Mouse (Mus musculus) heart, postnatal 25 days (tissue): ENCODE measurements at regions not wholly inside any gene's neighbourhood (a gene's known extent, or its start where the extent isn't known, plus 50 kb on each side); places are given as distances from the start of the nearest gene placed in this dataset.

ENCODE experiments used
- DNase-seq: peaks from one replicate; pipeline ENCODE4 v3.0.0; 2022; ENCODE audit warnings: low spot score
- intact Hi-C: fragments of 180-260 bp; cut with DNase I; formaldehyde crosslinking; loops from one replicate; pipeline ENCODE4 v1.15.1; 2025

DNA sequence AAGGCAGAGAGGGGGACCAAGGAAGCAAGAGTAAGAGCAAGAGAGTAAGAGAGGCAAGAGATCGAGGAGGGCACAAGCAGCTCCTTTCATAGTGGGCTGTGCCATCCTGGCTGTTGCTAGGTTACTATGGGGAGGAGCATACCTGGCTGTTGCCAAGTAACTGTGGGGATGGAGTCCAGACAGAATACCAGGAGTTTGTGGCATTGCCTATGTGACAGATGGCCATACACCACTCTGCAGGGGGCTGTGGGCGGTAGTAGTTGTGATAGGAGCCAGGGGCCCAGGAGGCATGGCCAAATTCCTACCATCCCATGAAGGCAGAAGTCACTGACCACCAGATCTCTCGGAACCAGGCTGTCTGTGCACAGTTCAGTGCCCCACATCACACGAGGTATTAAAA lies 349.5 kb downstream of the Osr1 start:
- intact Hi-C loops, result no loop called here
- no peak for DNase-seq

DNA sequence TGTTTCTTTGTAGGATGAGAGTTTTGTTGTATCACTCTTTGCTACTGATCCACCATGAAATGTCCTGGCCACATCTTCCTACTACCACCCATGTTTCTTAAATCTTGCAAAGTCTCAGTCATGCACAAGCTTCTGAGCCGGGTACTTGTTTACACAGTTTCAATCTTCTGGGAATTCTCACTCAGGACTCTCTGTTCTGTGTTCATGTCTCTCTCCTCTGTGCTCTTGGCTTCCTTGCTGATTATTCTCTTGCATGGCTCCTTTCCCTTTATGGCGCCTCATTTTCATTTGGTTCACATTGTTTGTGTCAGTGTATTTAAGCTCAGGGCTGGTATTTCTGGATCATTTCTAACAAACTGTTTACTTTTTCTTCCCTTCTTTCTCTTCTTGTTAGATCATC lies 350.5 kb downstream of the Osr1 start:
- intact Hi-C loops, result no loop called here
- DNase-seq, result no peak

DNA sequence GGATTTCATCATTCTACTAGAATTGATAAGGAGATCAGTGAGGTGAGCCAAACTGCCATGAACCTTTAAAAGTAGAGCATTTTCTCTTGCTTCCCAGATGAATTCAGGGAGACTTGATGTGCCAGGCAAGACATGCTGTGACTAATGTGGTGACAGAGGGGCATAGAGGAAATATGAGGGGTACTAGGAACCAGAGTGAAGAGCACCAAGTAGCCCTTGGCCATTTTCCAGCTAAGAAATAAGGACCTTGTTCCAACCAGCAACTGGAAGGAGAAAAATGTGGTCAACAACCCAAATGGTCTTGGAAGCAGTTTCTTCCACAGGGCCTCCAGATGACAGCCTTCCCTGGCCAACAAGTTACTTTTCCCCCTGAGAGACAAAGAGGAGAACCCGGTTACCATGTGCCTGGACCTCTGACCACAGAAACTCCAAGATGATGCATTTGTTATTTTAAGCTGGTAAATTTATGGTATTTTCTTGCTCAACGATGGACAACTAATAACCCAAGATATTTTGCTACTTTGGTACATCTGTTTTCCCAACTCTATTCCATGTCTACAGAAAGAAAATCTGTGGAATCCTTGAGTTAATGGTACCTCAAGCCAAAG lies 351.8 kb downstream of the Osr1 start:
- intact Hi-C loops, result no loop called here
- no peak for DNase-seq

DNA sequence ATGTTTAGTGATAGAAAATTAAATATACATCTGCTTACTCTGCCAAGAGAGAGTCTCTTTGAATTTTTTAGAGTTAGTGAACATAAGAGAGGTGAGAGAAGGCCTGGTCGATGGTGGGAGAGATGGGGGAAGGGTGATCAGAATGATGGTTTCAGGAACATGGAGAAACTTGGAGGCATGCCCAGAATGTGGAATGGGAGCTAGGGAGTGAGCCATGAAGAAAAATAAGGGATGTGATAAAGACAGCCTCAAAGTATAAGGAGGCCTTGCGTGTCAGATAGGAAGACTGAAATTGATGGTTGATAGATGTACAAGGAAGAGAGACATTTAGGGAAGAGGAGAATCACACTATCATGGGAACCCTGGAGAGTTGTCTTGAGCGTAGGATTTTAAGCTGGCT lies 354.6 kb downstream of the Osr1 start:
- intact Hi-C loops, result no loop called here
- DNase-seq, result no peak

DNA sequence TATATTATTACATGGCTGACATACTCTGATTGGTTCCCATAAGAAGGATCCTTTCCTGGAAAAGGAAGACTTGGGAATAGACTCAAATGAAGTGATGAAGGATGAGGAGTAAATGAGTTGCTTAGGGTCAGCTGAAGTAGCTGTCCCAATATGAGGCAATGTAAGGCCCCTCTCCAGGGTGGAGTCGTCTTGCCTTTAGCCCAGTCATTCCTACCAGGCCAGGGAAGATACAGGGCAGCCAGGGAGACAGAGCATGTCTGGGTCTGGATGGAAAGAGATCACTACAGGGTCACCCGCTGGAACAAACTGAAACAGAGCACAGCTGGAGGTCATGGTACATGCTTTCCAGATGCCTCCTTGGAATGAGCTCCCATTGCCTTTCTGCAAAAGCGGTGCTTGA lies 364.2 kb downstream of the Osr1 start:
- peak; percentile 29 for DNase-seq
- intact Hi-C loops, result no loop called here

DNA sequence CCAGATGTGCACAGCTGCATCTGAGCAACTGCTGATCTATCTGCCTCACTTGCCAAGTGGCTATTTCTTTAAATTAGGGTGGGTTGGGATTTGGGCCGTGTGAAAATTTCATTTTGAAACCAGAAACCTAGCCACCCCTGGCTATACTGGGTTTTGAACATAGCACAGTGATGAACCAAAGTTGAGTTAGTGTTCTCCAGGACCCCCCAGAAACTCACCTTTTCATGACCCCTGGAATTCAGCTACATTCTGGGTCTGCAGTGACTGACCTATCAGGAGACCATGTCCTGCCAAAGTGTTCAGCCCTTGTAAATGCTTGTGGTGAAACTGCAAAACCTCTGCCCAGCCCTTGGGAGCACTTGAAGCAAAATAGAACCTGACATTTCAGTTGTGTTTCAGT lies 371.4 kb downstream of the Osr1 start:
- intact Hi-C loops, result no loop called here
- no peak for DNase-seq

DNA sequence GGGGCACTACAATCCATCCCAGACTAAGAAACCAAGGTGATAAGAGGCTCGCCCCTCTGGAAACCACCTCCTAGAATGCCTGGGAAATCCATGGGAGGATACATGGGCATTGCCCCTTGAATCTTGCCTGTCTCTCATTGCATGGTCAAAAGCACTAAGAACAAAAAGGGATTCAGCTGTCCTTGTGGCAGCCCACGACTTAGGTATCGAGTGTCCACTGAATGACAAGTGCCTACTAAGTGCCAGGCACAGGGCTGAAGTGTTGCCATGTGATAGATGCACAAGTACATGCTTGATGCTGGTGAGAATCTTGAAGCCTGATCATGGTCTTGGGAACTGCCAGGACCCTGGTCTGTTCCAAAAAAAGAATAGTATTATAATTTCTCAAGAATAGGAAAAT lies 371.9 kb downstream of the Osr1 start:
- DNase-seq, result no peak

DNA sequence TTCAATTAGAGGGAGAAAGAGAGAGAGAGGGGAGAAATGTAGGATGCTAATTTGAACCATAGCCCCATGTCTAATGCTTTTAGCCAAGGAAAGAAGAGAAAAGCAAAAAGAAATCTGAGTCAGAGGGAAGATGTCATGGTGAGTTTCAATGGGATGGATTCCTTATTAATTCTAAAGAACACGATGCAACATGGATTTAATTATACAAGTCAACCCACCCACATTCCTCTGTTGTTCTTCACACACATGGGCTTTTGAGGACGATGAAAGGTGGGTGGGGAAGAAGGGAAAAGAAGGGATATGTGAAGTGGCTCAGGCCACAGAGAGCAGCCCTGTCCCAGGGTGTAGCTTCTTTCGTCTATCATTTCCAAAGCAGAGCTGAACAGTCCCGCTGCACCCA lies 378.9 kb downstream of the Osr1 start:
- intact Hi-C loops, result no loop called here
- no peak for DNase-seq

More for the DNA sequence above, 371.9 kb downstream of the Osr1 start:
- intact Hi-C loops, result no loop called here

DNA sequence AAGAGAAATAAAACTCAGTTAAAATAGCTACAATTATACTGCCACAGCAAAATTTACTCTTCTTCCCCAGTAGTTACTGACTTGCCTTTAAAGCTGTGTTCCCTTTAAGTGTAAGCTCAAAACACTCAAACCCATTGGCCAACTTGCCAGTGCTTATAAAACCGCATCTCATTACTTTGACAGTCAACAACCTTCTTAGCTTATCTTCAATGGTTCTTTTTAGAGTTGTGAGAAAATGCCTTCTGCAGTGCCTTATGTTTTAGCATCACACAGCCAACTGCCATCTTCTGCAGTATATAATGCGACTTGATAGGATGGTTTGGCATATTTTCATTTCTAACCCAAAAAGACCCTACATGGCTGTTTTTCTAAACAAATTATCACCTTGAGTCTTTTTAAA lies 382.5 kb downstream of the Osr1 start:
- intact Hi-C loops, result no loop called here
- DNase-seq, result no peak

DNA sequence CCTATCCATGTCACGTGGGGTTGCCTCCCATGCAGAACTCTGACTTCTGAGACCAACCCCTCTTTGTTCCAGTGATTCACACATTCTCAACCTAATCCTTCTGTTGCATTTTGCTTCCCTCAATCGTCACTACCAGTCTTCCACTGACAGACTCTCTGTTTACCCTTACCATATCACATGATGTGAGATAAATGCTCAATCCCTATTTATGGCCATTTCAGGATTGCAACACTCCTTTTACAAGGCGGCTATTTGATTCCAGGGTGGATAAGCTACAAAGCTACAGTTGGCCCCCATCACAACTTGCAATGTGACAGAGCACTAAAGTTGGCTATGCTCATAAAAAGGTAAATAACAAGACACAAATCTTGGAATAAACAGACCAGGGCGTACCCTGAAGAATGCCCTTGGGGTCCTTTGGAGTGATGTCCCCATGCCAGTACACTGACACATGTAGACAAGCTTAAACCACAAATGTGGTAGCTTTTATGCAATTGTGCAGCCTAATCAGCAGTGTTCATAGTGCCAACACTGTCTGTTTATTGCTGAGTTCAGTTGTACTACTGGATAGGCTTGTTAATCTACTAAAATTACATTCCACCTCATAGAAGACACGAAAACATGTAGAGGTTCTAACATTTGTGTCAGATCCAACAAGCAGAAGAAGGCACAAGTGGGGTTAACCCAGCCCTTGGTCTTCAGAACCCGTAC lies 384.4 kb downstream of the Osr1 start:
- intact Hi-C loops, result no loop called here
- DNase-seq, result no peak

DNA sequence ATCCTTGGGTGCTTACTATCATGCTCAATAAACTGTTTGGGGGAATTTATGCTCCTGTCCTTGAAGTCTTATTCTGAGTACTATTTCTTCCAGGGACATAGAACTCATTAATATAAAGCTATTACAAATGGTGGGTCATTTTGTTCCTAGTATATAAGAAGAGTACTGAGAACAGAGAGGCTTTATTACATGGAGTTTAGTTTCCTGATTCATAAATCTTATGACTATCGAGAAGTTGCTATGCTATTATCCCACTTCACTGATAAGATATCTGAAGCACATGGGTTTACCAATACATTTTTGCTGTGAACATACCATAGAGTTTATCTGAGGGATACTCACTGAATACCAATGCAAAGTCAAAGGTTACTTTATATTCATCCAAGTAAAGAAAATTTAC lies 399.5 kb downstream of the Osr1 start:
- intact Hi-C loops, result no loop called here
- DNase-seq, result no peak

DNA sequence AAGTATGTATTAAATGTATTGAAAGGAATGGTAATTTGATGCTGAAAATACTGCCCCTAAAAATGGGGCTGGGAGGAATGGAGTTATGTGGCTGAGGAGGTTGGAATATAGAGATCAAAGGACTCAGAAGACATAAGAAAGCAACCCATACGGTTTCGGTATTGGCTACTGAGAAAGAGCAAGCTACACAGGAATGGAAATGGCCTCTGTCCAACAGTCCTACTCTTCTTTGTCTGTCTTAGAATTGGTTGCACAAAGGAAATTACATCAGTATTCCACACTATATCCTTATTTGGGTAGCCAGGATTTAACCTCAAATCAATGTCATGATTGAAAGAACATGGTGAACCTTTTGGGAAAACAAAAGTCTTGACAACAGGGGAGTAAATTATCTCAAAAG lies 399.0 kb upstream of the Nt5c1b start:
- DNase-seq, result no peak
- intact Hi-C loops, result no loop called here

DNA sequence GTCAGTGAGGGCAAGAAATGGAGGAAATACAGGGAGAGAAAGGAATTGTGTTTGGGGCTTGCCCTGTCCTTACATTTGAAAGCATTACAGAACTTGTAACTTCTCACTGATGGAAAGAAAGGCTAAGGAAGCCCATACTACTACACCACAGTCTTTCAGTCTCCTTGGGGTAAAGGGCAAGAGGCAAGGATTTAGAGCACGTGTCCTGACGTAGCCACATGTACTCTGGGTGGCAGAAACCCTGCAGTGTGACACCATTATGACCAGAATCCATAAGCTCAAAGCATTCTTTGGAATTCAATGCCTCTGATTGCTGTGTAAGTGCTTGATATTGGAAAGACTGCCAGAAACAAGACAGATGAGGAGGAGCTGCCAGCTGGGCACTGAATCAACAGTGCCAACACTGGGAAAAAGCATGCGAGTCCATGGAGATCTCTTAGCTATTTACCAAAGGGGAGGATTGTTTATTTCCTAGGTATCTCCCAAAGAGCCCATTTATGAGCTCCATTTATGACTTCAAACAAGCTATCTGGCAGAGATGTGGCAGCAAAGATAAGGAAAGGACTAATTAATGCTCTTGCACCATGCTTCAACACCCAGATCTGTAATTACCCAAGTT lies 391.2 kb upstream of the Nt5c1b start:
- DNase-seq, result no peak
- intact Hi-C loops, result no loop called here

DNA sequence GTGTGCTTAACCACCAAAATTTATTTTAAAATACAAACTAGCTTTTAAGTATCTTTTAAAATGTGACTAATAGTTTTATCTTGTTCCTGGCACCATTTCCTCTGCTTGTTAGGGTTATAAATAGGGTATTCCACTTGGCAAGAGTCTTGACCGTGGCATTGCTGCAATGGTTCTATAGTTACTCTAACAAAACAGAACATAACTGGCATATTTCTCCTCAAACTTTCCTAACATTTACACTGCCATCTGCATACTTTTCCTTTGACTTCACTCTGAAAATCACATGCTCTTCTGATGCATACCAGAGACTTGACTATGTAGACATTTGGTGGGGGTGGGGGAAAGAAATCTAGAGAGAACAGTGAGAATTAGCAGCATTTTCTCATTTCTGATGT lies 390.7 kb upstream of the Nt5c1b start:
- intact Hi-C loops, result no loop called here
- no peak for DNase-seq

DNA sequence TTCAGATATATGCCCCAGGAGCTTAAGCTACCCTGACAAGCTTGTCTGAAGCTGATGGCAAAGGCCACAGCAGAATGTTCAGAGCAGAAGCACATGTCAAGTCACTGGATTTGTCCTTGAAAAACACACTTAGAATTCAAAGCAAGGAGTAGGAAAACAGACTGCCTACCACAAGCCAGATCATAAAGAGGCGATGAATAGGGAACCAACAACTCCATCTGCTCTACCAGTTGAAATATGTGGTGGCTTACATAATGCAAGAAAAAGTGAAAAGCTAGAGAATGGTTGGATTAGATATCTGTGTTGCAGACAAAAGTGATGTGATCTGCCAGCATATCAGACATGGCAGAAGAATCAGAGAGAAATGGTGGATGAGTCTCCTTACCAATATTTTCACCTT lies 378.5 kb upstream of the Nt5c1b start:
- intact Hi-C loops, result no loop called here
- no peak for DNase-seq

DNA sequence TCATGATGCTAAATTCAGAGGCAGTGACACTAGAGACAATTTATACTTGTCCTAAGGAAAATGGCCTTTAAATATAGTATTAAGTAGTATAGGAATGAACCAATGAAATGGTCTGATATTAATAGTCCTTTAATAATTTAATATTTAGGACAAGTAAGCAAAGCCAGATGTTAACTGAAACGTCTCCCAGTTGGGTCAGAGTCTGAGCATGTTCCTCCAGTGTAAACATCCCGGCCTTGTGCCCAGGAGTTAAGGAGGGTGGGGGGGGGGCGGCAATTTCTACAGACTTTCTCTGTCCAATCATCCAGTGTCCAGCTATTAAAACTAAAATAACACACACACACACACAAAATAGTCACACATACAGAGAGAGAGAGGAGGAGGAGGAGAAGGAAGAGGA lies 374.1 kb upstream of the Nt5c1b start:
- intact Hi-C loops, result no loop called here
- no peak for DNase-seq

DNA sequence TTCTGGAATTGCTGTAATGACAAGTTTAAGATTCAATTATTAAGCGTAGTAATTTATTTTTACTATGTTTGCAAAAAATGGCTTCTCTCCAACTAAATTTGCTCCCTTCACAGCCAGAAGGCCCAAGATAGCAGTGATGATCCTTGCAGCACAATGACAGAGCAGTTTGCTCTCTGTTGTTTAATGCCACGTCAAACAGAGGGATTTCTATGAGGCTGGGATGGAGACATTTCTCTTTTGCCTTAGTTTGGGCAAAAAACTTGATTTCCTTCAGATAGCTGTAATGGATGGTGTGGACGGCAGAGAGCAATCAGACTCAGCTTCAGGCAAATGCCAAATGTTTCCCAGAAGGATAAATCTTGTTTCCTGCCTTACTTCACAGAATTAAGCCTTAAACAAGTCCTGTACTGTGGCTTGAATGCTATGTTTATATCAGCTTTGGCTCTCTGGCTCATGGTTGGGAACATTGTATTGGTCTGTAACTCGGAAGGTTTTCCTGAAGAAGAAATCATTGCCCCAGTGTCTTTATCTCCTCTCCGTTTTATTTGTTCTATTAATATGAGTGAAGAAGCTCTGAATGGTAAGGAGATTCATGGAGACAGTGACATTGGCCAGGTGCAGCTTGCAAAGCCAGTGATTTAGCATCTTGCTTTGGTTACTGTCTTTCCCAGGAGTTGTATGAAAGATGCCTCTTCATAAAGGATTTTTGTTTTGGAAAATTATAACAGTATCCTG lies 373.2 kb upstream of the Nt5c1b start:
- intact Hi-C loops, result no loop called here
- DNase-seq, result no peak

DNA sequence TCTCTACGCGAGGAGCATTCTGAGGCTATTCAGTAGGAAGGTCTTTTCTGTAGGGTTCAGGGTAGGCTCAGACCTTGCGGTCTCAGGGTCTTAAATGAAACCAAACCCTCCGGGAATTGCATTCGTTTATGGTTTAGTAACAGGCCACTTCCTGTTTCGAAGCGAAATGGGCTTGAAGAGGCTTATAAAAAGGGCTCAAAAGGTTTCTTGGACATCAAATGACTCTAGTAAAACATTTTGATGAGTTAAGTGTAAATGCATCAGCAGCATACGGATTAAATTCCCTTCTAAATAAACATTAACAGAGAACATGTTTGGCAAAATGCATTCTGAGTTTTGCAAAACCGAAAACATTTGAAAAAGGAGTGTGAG lies 372.6 kb upstream of the Nt5c1b start:
- no peak for DNase-seq
- intact Hi-C loops, result no loop called here

DNA sequence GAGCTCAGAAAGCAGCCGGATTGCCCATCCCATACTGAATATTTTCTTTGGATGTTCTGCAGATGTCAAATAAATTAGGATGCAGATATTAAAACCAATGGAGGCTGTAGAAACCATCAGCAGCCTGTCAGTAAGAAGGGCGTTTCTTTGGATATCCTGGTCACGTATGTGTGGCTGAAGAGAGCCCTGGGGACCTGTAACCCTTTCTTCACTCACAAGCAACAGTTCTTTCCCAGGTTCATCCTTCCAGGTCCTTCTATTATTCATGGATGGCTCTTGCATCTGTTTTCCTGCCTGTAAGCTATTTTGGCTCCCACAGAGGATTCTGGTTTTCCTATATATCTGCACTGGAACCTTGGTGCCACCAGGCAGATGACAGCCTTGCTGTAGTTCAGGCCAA lies 372.2 kb upstream of the Nt5c1b start:
- intact Hi-C loops, result no loop called here

DNA sequence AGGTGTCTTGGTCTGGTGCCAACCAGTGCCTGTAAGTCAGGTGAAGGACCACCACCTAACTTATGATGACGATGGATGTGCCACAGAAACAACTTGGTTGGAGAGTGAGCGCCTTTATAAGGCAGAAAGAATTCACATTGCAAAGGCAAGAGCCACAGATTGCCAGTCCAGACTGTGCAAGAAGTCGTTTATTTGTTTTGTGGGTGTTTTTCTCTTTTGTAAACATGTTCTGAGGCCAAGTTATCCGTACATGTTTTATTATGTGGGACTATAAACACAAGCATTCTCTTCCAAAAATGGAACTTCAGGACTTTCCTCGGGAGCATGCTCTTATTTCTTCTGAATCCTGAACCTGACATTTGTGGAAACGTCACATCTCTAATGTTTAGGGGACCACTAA lies 369.8 kb upstream of the Nt5c1b start:
- intact Hi-C loops, result no loop called here
- no peak for DNase-seq

More for the DNA sequence above, 372.2 kb upstream of the Nt5c1b start:
- no peak for DNase-seq

DNA sequence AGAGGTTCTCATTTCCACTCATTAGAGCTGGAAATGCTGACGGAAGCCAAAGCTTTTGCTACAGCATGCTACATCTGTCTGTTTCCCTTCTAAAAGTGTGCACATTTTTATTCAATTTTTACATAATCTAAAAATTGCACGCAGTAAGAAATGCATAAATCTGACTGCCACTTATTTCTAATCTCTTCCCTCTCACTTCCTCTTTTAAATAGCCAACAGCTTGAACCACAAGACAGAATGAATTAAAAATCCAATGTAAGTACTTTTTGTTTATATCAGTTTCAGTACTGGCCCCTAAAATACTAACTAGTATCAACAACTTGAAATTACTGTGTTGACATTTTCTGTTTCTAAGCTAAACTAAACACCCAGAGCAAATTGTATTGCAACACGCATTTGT lies 361.3 kb upstream of the Nt5c1b start:
- intact Hi-C loops, result no loop called here

More for the DNA sequence above, 361.3 kb upstream of the Nt5c1b start:
- no peak for DNase-seq
